Mouse (Mus musculus): ENCODE data around the gene Mdk.

The Mdk gene

GRCm38 (mm10) chr2:91912616-91913015 is 19.5 kb downstream of the Mdk start:
- no peak for DNase-seq

- no peak for DNase-seq
Observed at GRCm38 (mm10) chr2:91906141-91906540, 26.0 kb downstream of the Mdk start.

GRCm38 (mm10) chr2:91904618-91905307 is 27.3 kb downstream of the Mdk start:
- DNase-seq: peak; percentile 33 to 40

GRCm38 (mm10) chr2:91903171-91903925 is 28.7 kb downstream of the Mdk start:
- no peak for DNase-seq

GRCm38 (mm10) chr2:91902336-91902735 is 29.8 kb downstream of the Mdk start:
- DNase-seq: peak; percentile 64 to 67

- DNase-seq: no peak
Observed at GRCm38 (mm10) chr2:91900431-91900830, 31.7 kb downstream of the Mdk start.

- DNase-seq: no peak
Observed at GRCm38 (mm10) chr2:91899141-91899540, 33.0 kb downstream of the Mdk start.

GRCm38 (mm10) chr2:91897968-91898367 is 34.1 kb downstream of the Mdk start:
- no peak for DNase-seq

GRCm38 (mm10) chr2:91895401-91895800 is 36.7 kb downstream of the Mdk start:
- DNase-seq: no peak

- no peak for DNase-seq
Observed at GRCm38 (mm10) chr2:91894716-91895115, 37.4 kb downstream of the Mdk start.

- no peak for DNase-seq
Observed at GRCm38 (mm10) chr2:91884616-91885015, 47.5 kb downstream of the Mdk start.

- DNase-seq: peak; percentile 25 to 30
Observed at GRCm38 (mm10) chr2:91883961-91884360, 48.1 kb downstream of the Mdk start.
